Mouse (Mus musculus): ENCODE measurements around the gene Hexim2.
A peak's percentile ranks its signal among the peaks of the same experiment; 100 is the strongest.

GRCm38 (mm10) chr11:103168690-103169390 is 36.6 kb downstream of the Hexim2 start:
- TF ChIP-seq POLR2A (IDR thresholded peaks at IDR 0.05; ENCODE audit: borderline replicate concordance, extremely low read depth, insufficient read depth, insufficient read length, poor library complexity, severe bottlenecking): no peak
- peak; percentile 88 for TF ChIP-seq CTCF (IDR thresholded peaks at IDR 0.05; ENCODE audit: borderline replicate concordance, extremely low read depth, insufficient read depth, insufficient read length)

Data from brain, embryonic 14.5 days (tissue).